Mouse (Mus musculus): ENCODE data around the gene Tyrobp. TPM values are rescaled to one million over a fixed set of nuclear protein-coding genes. Genes with fewer than 3 reads are reported as not detected.

Tyrobp gene
- polyA plus RNA-seq (2016; fragmentation: Nextera tagmentation; extraction: Ambion mirVana): 2.2 and 9.0 TPM in 2 replicates

DNA sequence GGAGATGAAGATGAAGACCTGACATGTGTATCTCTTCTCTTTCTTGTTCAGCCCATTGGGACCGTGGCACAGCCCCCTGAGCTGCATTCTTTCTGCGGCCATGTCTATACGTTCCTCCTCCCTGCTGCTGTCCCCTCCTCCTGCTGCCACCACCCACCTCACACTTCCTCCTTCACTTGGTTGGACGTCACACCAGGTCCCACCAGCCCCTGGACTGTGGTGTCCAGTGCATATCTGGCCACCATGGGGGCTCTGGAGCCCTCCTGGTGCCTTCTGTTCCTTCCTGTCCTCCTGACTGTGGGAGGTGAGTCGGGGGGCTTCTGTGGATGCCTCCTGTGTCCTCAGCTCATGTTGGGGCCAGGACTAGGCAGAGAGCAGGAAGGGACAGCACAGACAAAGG lies at the start of gene Tyrobp:
Gene Tyrobp (plus strand): TSS at position 165 of the 400 bp plus-strand sequence.
- Histone ChIP-seq H3K4me3 (no peak within 1 kb of the TSS), H3K36me3 (no peaks in the 10 kb centered on the region), H3K27me3 (ENCODE audit: insufficient read depth, poor library complexity, severe bottlenecking) (no peaks in the 10 kb centered on the region), H3K4me1 (no peaks in the 10 kb centered on the region), H3K27ac (no peak within 1 kb of the TSS), H3K9me3 (no peaks in the 10 kb centered on the region)
- no peak for DNase-seq (ENCODE audit: low spot score)
- WGBS: 63% methylated on average over 5 of the region's 5 CpGs

DNA sequence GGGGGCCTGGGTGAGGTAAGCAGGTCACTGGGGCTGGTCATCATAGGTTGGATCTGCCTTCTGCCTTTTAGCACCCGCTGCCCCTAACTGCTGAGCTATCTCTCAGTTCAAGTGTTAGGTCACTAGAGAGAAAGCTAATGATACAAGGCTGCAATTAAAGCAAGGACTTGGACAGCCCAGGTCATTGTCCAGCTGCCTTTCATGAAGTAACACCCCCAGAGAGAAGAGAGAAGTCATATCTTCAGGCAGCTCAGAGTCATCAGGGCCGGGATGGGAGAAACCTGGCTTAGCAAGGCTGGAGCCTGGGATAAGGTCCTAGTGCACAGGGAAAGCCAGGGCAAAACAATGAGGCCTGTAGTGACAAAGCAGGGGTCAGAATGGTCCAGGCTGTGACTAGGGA lies 46.1 kb upstream of the Tyrobp start:
- H3K36me3 ChIP-seq: no peaks in the 10 kb centered on the region
- no peaks in the 10 kb centered on the region for H3K9me3 ChIP-seq
- H3K27ac ChIP-seq: no peak overlapping the region
- WGBS: 62% methylated on average over 2 of the region's 2 CpGs
- peaks cover 29% of the 10 kb centered on the region for H3K27me3 ChIP-seq (ENCODE audit: insufficient read depth, poor library complexity, severe bottlenecking)
- no peak overlapping the region for H3K4me3 ChIP-seq
- DNase-seq (ENCODE audit: low spot score): no peak
- peaks cover 5% of the 10 kb centered on the region; the same call in 1 of the 2 replicates for H3K4me1 ChIP-seq

DNA sequence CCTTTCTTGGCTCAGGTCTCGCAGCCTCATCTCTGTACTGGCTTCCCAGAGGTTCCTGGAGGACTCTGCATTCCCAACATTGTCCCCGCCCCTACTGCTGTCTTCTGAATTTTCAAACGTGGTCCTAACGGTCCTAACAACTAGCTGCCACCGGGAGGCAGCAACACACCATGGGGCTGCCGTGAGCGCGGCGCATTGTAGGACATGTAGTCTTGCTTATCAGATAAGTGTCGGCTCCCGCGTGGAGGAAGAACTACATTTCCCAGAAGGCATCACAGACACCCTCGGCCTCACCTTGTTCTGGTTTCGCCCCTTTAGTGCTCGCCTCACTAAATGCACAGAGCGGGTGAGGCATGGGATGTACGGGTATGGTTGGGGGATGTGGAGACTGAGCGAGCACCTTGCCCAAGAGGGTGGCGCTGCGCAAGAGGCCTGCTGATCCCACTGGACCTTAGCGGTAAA lies 40.0 kb upstream of the Tyrobp start:
- no peaks in the 10 kb centered on the region for H3K27me3 ChIP-seq (ENCODE audit: insufficient read depth, poor library complexity, severe bottlenecking)
- peak; percentile 98 for DNase-seq (ENCODE audit: low spot score)
- under 1% methylated on average over 21 of the region's 21 CpGs for WGBS
- H3K27ac ChIP-seq: peak overlapping the region; percentile 73; the same call in 1 of the 2 replicates
- H3K4me1 ChIP-seq: 0 out of 2 replicates have a peak, but pooled peaks cover 3% of the 10 kb centered on the region
- peak overlapping the region; percentile 59 for H3K4me3 ChIP-seq
- no peaks in the 10 kb centered on the region for H3K9me3 ChIP-seq
- no peaks in the 10 kb centered on the region for H3K36me3 ChIP-seq

DNA sequence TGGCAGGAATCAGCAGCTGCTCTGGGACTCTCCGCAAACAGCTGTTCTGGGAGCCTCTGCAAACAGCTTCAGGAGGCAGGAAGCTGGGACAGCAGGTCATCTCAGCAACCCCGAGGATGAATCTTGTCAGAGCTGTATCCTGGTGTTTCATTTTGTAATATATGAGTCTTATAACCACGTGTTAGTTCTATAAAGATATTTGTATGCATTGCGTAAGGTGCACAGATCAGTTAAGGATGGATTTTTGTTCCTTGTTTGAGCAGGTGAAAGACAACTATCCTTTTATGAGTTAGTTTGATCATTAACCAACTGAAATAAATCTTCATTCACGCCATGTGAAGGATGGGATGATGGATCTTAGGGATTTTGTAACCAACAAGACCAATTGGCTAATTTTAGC lies 33.5 kb upstream of the Tyrobp start:
- no peaks in the 10 kb centered on the region for H3K4me1 ChIP-seq
- H3K27ac ChIP-seq: no peak overlapping the region
- H3K9me3 ChIP-seq: no peaks in the 10 kb centered on the region
- no peaks in the 10 kb centered on the region for H3K27me3 ChIP-seq (ENCODE audit: insufficient read depth, poor library complexity, severe bottlenecking)
- WGBS: 58% methylated on average over 5 of the region's 5 CpGs
- no peaks in the 10 kb centered on the region for H3K36me3 ChIP-seq
- H3K4me3 ChIP-seq: no peak overlapping the region
- DNase-seq (ENCODE audit: low spot score): no peak

DNA sequence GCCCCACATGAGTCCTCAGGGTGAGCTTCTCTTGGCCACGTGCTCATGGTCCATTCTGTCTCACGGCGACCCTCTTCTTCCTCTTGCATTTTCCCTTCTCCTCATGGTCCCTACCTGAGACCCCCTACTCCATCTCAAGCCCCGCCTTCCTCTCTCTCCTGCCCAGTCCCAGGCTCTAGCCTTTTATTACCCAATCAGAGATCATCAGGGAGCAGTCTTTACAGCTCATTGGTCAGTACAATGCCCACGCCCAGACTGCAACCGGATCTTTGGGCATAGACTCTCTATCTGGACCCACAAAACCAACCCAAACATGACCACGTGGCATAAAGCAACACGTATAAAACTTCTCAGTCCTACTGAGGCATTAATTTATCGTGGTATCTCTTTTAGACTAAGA lies 29.5 kb upstream of the Tyrobp start:
- Histone ChIP-seq H3K36me3 (no peaks in the 10 kb centered on the region), H3K4me3 (no peak overlapping the region), H3K27me3 (ENCODE audit: insufficient read depth, poor library complexity, severe bottlenecking) (no peaks in the 10 kb centered on the region), H3K27ac (no peak overlapping the region), H3K9me3 (no peaks in the 10 kb centered on the region), H3K4me1 (no peaks in the 10 kb centered on the region)
- DNase-seq (ENCODE audit: low spot score): no peak
- 76% methylated on average over 9 of the region's 9 CpGs for WGBS

DNA sequence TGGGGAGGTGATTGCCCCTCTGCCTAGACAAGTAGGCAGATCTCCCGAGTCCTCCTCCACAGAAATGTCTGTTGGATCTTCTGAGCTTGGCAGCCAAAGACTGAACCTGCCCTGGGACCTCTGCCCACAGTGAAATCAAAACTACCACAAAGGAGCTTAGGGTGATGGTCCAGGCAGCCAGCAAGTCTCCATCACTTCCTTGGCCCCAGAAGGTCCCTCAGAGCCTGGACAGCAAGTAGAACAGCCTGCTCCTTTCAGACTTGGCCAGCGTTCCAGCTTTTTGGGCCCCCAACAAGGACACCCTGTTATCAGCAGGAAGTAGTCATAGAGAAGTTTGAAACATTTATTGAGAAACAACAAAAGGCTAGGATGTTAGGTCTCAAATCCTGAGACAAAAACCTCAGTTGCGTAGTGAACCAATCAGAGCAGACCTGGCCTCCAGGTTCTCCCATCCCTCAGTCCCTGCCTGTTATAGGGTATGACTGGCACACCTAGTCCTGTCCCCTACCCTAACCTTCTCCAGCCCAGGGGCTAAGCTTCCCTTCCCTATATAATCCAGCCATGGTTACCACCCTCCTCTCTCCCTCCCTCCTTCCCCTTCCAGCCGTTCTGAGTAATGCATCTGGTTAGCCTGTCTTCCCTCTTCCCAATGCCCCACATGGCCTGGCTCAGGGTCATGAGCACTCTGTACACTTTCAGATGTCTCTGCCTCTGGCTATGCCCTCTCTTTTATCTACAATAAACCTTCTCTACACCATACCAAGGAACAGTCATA lies 20.6 kb upstream of the Tyrobp start:
- Histone ChIP-seq H3K27ac (peak overlapping the region; percentile 62; the same call in 1 of the 2 replicates), H3K9me3 (no peaks in the 10 kb centered on the region), H3K4me3 (no peak overlapping the region), H3K27me3 (ENCODE audit: insufficient read depth, poor library complexity, severe bottlenecking) (no peaks in the 10 kb centered on the region), H3K36me3 (no peaks in the 10 kb centered on the region), H3K4me1 (no peaks in the 10 kb centered on the region)
- DNase-seq (ENCODE audit: low spot score): no peak
- WGBS: 70% methylated on average over 4 of the region's 4 CpGs

DNA sequence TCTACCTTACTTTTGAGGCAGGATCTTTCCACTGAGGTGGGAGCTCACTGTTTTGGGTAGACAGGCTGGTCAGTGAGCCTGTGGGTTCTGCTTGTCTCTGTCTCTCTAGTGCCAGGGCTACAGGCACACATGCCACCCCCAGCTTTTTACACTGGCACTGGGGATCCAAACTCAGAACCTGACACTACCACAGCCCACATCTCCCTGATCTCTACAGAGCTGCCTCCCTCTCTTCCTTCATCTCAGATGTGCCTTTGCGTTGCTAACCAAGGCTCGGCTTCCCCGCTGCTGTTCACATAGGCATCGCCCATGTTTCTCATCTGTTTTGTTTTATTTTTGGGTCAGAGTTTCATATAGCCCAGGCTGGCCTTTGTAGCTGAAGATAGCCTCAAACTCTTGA lies 19.9 kb upstream of the Tyrobp start:
- H3K27me3 ChIP-seq (ENCODE audit: insufficient read depth, poor library complexity, severe bottlenecking): no peaks in the 10 kb centered on the region
- peak overlapping the region; percentile 62 for H3K27ac ChIP-seq
- no peaks in the 10 kb centered on the region for H3K4me1 ChIP-seq
- H3K4me3 ChIP-seq: no peak overlapping the region
- 82% methylated on average over 4 of the region's 4 CpGs for WGBS
- H3K36me3 ChIP-seq: no peaks in the 10 kb centered on the region
- no peak for DNase-seq (ENCODE audit: low spot score)
- no peaks in the 10 kb centered on the region for H3K9me3 ChIP-seq

DNA sequence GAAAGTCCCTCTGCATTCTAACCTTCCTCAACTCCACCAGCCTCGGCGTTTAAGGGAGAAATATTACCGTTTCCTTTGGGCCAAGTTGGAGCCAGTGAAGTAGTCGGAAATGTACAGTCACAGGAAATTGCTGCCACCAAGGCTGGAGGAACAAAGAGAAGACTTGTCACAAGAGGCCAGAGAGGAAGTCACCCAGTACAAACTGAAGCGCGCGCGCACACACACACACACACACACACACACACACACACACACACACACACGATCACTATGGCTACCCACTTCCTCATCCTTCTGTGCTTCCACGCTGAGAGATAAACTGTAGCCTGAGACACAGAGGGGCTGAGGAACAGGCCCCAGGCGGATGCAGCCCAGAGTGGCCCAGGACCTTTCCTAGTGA lies 19.2 kb upstream of the Tyrobp start:
- Histone ChIP-seq H3K27me3 (ENCODE audit: insufficient read depth, poor library complexity, severe bottlenecking) (no peaks in the 10 kb centered on the region), H3K4me1 (no peaks in the 10 kb centered on the region), H3K9me3 (no peaks in the 10 kb centered on the region), H3K36me3 (no peaks in the 10 kb centered on the region), H3K27ac (peak overlapping the region; percentile 62; the same call in 1 of the 2 replicates), H3K4me3 (no peak overlapping the region)
- peak; percentile 88 for DNase-seq (ENCODE audit: low spot score)
- 51% methylated on average over 11 of the region's 11 CpGs for WGBS

DNA sequence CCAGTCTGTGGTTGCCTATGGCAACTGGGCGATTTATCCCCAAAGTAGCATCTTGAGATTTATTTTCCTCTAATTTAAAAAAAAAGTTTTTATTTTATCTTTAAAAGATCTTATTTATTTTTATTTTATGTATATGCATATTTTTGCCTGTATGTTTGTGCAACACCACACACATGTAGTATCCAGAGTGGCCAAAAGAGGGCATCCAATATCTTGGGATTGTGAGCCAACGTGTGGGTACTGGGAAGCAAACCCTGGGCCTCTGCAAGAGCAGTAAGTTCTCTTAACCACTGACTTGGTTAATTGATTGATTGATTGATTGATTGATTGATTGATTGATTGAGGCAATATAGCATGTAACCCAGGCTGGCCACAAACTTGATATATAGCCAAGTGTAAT lies 18.7 kb upstream of the Tyrobp start:
- Histone ChIP-seq H3K27ac (no peak overlapping the region), H3K4me3 (no peak overlapping the region), H3K27me3 (ENCODE audit: insufficient read depth, poor library complexity, severe bottlenecking) (no peaks in the 10 kb centered on the region), H3K4me1 (no peaks in the 10 kb centered on the region), H3K9me3 (no peaks in the 10 kb centered on the region), H3K36me3 (no peaks in the 10 kb centered on the region)
- DNase-seq (ENCODE audit: low spot score): no peak
- 47% methylated on average over 2 of the region's 2 CpGs for WGBS

DNA sequence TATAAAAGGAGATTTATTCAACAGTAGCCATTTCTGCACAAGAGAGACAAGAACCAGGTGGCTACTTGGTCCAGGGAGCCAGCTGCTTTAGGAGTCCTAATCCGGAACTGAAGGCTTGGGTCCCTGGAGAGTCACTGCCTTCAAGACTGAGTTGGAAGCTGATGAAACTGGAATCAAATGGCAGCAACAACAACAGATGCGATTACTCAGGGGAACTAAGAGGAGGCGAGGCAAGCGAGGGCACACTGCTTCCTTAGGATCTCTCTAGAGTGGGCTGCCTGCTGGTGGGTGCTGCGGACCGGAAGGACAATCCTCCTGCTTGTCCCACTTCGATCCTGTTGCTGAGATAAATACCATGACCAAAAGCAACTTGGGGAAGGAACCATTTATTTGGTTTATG lies 13.9 kb upstream of the Tyrobp start:
- Histone ChIP-seq H3K4me1 (no peaks in the 10 kb centered on the region), H3K9me3 (no peaks in the 10 kb centered on the region), H3K4me3 (no peak overlapping the region), H3K27me3 (ENCODE audit: insufficient read depth, poor library complexity, severe bottlenecking) (no peaks in the 10 kb centered on the region), H3K36me3 (no peaks in the 10 kb centered on the region), H3K27ac (no peak overlapping the region)
- WGBS: 55% methylated on average over 7 of the region's 7 CpGs
- DNase-seq (ENCODE audit: low spot score): no peak

DNA sequence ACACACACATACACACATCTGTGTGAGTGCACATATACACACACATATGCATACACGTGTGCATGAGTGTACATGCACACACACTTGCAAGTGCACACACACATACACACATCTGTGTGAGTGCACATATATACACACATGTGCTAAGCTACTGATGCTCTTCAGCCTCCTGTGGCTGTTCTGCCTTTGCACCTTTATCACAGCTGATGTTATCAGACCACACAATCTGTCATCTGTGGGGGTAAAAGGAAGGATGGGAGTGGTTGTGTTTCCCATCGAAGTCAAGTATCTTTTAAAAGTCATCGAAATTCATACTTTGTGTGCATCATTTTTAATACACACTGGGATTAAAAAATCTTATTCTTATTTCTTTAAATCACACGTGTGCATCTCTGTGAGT lies 11.2 kb upstream of the Tyrobp start:
- no peak overlapping the region for H3K27ac ChIP-seq
- DNase-seq (ENCODE audit: low spot score): no peak
- no peaks in the 10 kb centered on the region for H3K4me1 ChIP-seq
- no peaks in the 10 kb centered on the region for H3K36me3 ChIP-seq
- no peaks in the 10 kb centered on the region for H3K9me3 ChIP-seq
- no peaks in the 10 kb centered on the region for H3K27me3 ChIP-seq (ENCODE audit: insufficient read depth, poor library complexity, severe bottlenecking)
- 65% methylated on average over 4 of the region's 4 CpGs for WGBS
- no peak overlapping the region for H3K4me3 ChIP-seq

DNA sequence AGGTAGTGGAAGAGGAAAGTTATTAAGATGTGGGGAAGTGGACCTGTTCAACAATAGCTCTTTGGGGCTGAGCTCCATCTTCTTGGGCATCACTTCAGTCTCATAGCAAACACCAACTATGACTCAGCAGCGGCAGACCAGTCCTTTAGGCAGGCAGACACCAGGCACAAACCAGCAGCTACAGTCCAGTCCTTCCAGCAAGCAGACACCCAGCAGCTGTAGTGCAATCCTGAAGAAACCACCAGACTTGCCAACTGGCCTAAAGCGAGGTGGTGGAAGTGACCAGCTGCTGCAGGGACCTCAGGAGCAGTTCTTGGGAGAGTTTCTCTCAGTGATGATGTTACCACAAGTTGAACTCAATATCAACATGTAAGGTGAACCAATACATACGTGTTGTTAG lies 4.9 kb upstream of the Tyrobp start:
- H3K9me3 ChIP-seq: no peaks in the 10 kb centered on the region
- H3K4me3 ChIP-seq: no peak overlapping the region
- 77% methylated on average over 3 of the region's 3 CpGs for WGBS
- H3K27ac ChIP-seq: no peak overlapping the region
- no peaks in the 10 kb centered on the region for H3K4me1 ChIP-seq
- H3K36me3 ChIP-seq: no peaks in the 10 kb centered on the region
- H3K27me3 ChIP-seq (ENCODE audit: insufficient read depth, poor library complexity, severe bottlenecking): no peaks in the 10 kb centered on the region
- DNase-seq (ENCODE audit: low spot score): no peak

DNA sequence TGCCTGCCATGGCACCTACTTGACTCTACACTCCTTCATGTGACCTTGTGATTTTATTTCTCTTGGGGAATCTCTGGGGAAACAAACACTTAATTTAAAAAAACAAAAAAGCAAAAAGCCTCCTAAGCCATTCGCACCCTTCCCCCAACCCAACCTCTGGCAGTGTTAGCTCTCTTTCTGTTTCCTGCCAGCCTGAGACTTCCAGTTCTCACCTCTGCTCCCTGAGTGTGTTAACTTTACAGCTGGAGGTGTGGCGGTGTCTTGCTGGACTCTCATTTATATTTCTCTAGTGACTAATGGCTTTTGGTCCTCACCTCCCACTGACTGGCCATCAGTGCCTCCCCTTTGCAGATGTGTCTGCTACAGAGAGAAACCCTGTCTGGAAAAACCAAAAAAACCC lies 3.8 kb upstream of the Tyrobp start:
- no peaks in the 10 kb centered on the region for H3K4me1 ChIP-seq
- no peaks in the 10 kb centered on the region for H3K9me3 ChIP-seq
- H3K36me3 ChIP-seq: no peaks in the 10 kb centered on the region
- no peaks in the 10 kb centered on the region for H3K27me3 ChIP-seq (ENCODE audit: insufficient read depth, poor library complexity, severe bottlenecking)
- DNase-seq (ENCODE audit: low spot score): no peak
- no peak overlapping the region for H3K4me3 ChIP-seq
- WGBS: 53% methylated on average over 2 of the region's 2 CpGs
- no peak overlapping the region for H3K27ac ChIP-seq

DNA sequence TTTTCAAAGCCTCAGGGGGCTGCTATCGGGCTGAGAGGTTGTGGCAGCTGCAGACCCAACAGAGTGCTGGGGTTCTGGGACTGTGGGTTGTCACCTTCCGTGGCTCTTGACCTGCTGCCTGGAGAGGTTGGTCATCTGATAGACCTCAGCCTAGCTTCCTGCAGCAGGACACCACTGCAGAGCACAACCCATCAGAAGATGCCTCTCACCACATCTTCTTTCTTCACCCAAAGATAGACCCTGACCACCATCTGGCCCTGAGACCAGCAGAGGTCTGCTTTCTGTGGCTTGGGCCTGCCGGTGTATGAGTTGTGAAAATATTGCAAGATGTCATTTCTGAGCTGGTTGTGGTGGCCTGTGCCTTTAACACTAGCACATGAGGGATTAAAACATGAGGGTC lies 2.5 kb upstream of the Tyrobp start:
- Histone ChIP-seq H3K9me3 (no peaks in the 10 kb centered on the region), H3K4me1 (no peaks in the 10 kb centered on the region), H3K27ac (no peak overlapping the region), H3K36me3 (no peaks in the 10 kb centered on the region), H3K27me3 (ENCODE audit: insufficient read depth, poor library complexity, severe bottlenecking) (no peaks in the 10 kb centered on the region), H3K4me3 (no peak overlapping the region)
- DNase-seq (ENCODE audit: low spot score): no peak
- 57% methylated on average over 3 of the region's 3 CpGs for WGBS
